Mouse (Mus musculus) hindlimb bud, embryonic 11.5 days (tissue): Measurements from ENCODE around the gene Dnmbp.
"Not testable (repeated sequence)": the region's sequence is repeated elsewhere in the genome, so short reads cannot be mapped to it uniquely, and the experiment has no call there.

Experiments used
- DNase-seq: peaks from one replicate; pipeline ENCODE4 v3.0.0-alpha.2; 2012; ENCODE audit warnings: low read depth, low spot score; ENCODE audit errors: extremely low spot score

Gene Dnmbp

GRCm38 (mm10) chr19:43939769-43940689 is at the start of gene Dnmbp:
TSS of gene Dnmbp (minus strand) at chr19:43940191.
- no peak for DNase-seq

- no peak for DNase-seq
Measured at GRCm38 (mm10) chr19:43986069-43986794, 46.2 kb upstream of the Dnmbp start, which contains the start of gene Cpn1. TSS of gene Cpn1 (minus strand) at chr19:43986556.

GRCm38 (mm10) chr19:43981992-43982391 is 42.0 kb upstream of the Dnmbp start:
- DNase-seq, result no peak

DNA sequence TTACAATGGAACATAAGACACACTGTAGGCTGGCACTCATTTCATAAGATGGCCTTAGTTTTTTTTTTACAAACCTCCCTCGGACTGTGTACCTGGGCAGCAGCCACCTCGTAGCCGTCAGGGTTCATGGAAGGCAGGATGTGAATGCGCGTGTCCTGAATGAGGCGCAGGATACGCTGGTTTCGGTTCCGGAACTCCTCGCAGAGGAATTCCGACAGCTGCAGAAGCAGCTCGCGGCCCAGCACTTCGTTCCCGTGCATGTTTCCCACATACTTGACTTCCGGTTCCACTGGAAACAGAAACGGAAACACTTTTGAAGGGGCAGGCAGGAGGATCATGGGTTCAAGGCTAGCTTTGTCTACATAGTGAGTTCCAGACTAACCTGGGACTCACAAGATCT is 40.7 kb upstream of the Dnmbp start:
- no peak for DNase-seq

- no peak for DNase-seq
Measured at GRCm38 (mm10) chr19:43977799-43978198, 37.8 kb upstream of the Dnmbp start.

- DNase-seq, result no peak
Measured at GRCm38 (mm10) chr19:43976661-43977060, 36.7 kb upstream of the Dnmbp start.

GRCm38 (mm10) chr19:43974221-43974620 is 34.2 kb upstream of the Dnmbp start:
- DNase-seq, result no peak

DNA sequence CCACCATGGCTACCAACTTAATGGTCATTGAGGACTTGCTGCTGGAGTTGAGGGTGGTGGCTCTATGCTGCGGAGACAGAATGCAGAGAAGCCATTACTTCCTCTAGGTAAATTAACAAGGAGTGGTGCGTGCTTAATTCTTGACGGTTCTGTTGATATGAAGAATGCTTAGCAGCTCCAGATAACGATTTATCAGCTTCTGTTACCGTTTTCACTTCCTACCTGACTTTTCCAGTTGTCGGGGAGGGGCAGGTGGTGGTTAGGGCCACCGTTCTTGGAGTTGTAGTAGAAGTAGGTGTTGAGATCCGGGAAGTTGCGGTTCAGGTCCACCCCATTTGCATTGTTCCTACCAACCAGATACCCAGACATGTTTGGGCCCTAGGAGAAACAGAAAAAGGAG is 33.7 kb upstream of the Dnmbp start:
- no peak for DNase-seq

GRCm38 (mm10) chr19:43972129-43972528 is 32.1 kb upstream of the Dnmbp start:
- no peak for DNase-seq

- no peak for DNase-seq
Measured at GRCm38 (mm10) chr19:43968436-43969026, 28.5 kb upstream of the Dnmbp start.

DNA sequence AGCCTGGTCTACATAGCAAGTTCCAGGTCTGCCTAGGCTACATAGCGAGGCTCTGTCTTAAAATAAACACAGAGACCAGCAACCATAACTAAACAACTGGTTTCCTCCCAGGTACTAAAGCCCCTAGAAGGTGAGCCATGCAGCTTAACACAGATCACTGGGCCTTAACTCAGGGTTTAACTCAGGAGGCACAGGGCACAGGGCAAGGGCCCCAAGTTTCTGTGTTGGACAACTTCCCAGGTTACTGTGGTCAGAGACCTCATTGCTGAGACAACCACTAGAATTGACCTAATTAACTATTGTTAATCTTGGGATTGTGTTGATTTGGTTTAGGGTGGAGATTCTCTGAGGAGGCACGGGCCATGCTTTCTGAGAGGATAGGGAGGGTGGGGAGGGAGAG is 26.5 kb upstream of the Dnmbp start:
- DNase-seq, result no peak

- DNase-seq, result no peak
Measured at GRCm38 (mm10) chr19:43965496-43966085, 25.6 kb upstream of the Dnmbp start.

- no peak for DNase-seq
Measured at GRCm38 (mm10) chr19:43962795-43963194, 22.8 kb upstream of the Dnmbp start.

DNA sequence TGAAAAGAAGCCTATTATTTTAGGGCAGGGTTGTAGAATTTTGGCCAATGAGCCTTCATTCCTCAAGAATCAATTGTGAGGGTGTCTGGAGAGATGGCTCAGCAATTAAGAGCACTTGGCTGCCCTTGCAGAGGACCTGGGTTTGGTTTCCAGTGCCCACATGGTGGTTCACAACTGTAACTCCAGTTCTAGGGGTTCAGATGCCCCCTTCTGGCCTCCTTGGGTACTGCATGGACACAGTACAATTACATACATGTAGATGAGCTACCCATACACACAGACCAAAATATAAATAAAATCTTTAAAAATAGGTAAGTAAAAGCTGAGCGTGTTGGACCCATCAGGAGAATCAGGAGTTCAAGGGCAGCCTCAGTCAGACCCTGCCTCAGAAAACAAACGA is 21.2 kb upstream of the Dnmbp start:
- DNase-seq, result no peak

DNA sequence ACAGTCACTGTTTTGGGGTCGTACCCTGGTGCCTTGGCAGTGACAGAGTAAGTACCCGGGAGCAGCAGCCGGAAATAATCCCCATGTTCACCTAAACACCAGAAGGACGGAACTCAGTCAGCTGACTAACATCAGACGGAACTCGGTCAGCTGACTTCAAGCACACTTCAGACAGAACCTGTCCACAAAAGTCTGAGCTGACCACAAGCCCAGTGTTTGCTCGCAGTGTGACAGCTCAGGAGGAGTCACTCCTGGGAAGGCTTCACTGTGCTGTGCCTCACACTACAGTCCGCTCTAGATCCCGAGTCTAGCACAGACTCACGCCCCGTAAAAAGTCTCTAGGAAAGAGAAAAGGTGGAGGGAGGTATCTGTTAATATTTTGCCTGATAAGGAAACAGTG is 20.0 kb upstream of the Dnmbp start:
- DNase-seq, result no peak

DNA sequence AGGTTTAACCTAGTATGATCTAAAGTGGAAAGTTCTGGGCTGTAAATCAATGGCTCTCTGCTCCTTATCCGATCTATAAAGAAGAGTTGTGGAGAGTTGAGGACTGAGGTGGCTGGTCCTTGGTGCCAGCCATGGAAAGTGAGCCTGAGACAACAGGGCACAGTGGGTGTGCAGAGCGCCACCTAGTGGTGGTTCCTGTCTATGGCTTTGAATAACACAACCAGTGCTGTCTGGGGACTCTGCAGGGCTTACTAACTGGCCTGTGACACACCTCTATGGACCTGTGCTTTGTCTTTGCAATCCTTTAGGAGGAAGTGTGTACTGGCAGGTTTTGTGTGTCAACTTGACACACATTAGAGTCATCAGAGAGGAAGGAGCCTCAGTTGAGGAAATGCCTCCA is 19.2 kb upstream of the Dnmbp start:
- no peak for DNase-seq

DNA sequence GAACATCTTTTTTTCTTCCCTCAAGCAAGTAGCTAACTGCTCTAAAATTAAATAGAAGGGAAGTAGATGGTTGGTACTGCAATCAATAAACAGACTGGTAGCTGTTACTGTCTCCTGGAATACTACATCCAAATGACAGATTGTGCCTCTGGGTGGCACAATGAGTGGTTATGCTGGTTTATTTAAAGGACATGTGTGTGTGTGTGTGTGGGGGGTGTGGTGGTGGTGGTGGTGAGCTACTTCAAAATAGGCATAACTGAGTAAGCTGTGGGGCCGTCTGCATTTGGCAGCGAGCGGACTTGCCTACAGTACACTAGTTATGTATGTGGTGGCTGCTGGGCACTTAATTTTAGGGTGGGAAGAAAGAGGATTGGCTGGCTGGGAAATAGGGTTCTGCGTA is 17.9 kb upstream of the Dnmbp start:
- DNase-seq, result no peak

- no peak for DNase-seq
Measured at GRCm38 (mm10) chr19:43957402-43957801, 17.4 kb upstream of the Dnmbp start.

- DNase-seq, result no peak
Measured at GRCm38 (mm10) chr19:43955266-43955665, 15.3 kb upstream of the Dnmbp start.

- no peak for DNase-seq
Measured at GRCm38 (mm10) chr19:43954864-43955263, 14.9 kb upstream of the Dnmbp start.

- DNase-seq, result not testable (repeated sequence)
Measured at GRCm38 (mm10) chr19:43952936-43953335, 12.9 kb upstream of the Dnmbp start.
